Mouse (Mus musculus) lung, adult 2 months (tissue): Measurements from ENCODE around the gene Insr.

Experiments used
- CTCF ChIP-seq: fragments of 200-500 bp; IDR thresholded peaks from 2 replicates; pipeline ENCODE4 v1.5.1; 2011; ENCODE audit warnings: mild to moderate bottlenecking, low read length, control low read depth; ENCODE audit not compliant: insufficient read depth
- POLR2A ChIP-seq: fragments of 200-500 bp; IDR thresholded peaks from 2 replicates; pipeline ENCODE4 v1.6.1; 2011; ENCODE audit warnings: low read depth, mild to moderate bottlenecking, control low read depth, low read length, borderline replicate concordance; ENCODE audit errors: extremely low read depth

DNA sequence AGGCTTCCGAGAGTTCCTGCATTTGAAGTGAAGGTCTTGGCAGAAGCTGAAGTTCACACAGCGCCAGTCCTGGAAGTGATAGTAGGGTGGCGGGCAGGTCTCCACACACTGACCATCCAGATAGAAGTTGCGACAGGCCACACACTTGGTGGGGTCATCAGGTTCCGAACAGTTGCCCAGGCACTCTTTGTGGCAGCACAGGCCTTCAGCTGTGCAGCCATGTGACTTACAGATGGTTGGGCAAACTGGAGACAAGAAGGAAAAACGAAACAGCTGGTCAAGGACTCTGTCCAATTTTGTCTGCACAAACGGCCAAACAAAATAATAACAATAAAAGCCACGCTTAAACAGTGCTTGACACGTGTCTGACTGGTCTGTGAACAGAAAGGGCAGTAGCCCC is 68.0 kb downstream of the Insr start:
- TF ChIP-seq CTCF = no peak
- TF ChIP-seq POLR2A = no peak
